Mouse (Mus musculus): ENCODE measurements around the gene Cerkl.

Cerkl gene

GRCm38 (mm10) chr2:79456575-79457349 is at the start of gene Cerkl, which contains the start of gene Neurod1:
Cerkl (minus strand) TSS chr2:79456785.
Neurod1 (minus strand) TSS chr2:79456751.
- no peak for DNase-seq (ENCODE audit: low read depth, low spot score)

- DNase-seq (ENCODE audit: low read depth, low spot score), result peak; percentile 52
Observed at GRCm38 (mm10) chr2:79498990-79499755, 42.6 kb upstream of the Cerkl start.

- DNase-seq (ENCODE audit: low read depth, low spot score), result no peak
Observed at GRCm38 (mm10) chr2:79485127-79485526, 28.5 kb upstream of the Cerkl start.

GRCm38 (mm10) chr2:79482511-79482910 is 25.9 kb upstream of the Cerkl start:
- DNase-seq (ENCODE audit: low read depth, low spot score), result no peak

GRCm38 (mm10) chr2:79462411-79462810 is 5.8 kb upstream of the Cerkl start:
- no peak for DNase-seq (ENCODE audit: low read depth, low spot score)

- DNase-seq (ENCODE audit: low read depth, low spot score), result no peak
Observed at GRCm38 (mm10) chr2:79461861-79462260, 5.3 kb upstream of the Cerkl start.

- no peak for DNase-seq (ENCODE audit: low read depth, low spot score)
Observed at GRCm38 (mm10) chr2:79460586-79460985, 4.0 kb upstream of the Cerkl start.

GRCm38 (mm10) chr2:79460107-79460506 is 3.5 kb upstream of the Cerkl start:
- DNase-seq (ENCODE audit: low read depth, low spot score), result no peak

- DNase-seq (ENCODE audit: low read depth, low spot score), result no peak
Observed at GRCm38 (mm10) chr2:79459061-79460045, 2.8 kb upstream of the Cerkl start.

- no peak for DNase-seq (ENCODE audit: low read depth, low spot score)
Observed at GRCm38 (mm10) chr2:79457932-79458331, 1.3 kb upstream of the Cerkl start.

GRCm38 (mm10) chr2:79457434-79457833 is 849 bp upstream of the Cerkl start:
- DNase-seq (ENCODE audit: low read depth, low spot score), result no peak

GRCm38 (mm10) chr2:79455646-79456045 is 939 bp downstream of the Cerkl start:
- no peak for DNase-seq (ENCODE audit: low read depth, low spot score)

- no peak for DNase-seq (ENCODE audit: low read depth, low spot score)
Observed at GRCm38 (mm10) chr2:79454786-79455446, 1.7 kb downstream of the Cerkl start.

- no peak for DNase-seq (ENCODE audit: low read depth, low spot score)
Observed at GRCm38 (mm10) chr2:79453901-79454781, 2.4 kb downstream of the Cerkl start.

GRCm38 (mm10) chr2:79451438-79451837 is 5.1 kb downstream of the Cerkl start:
- DNase-seq (ENCODE audit: low read depth, low spot score), result no peak

GRCm38 (mm10) chr2:79450684-79451394 is 5.7 kb downstream of the Cerkl start:
- no peak for DNase-seq (ENCODE audit: low read depth, low spot score)

GRCm38 (mm10) chr2:79449371-79449770 is 7.2 kb downstream of the Cerkl start:
- no peak for DNase-seq (ENCODE audit: low read depth, low spot score)

GRCm38 (mm10) chr2:79447198-79447597 is 9.4 kb downstream of the Cerkl start:
- no peak for DNase-seq (ENCODE audit: low read depth, low spot score)

GRCm38 (mm10) chr2:79443861-79444620 is 12.5 kb downstream of the Cerkl start:
- no peak for DNase-seq (ENCODE audit: low read depth, low spot score)

Measured in CD4-positive helper T cell, adult 2 months (primary cell).